Mouse (Mus musculus) forebrain, postnatal 0 days (tissue): ENCODE measurements at regions not wholly inside any gene's neighbourhood (a gene's known extent, or its start where the extent isn't known, plus 50 kb on each side); places are given as distances from the start of the nearest gene placed in this dataset.

ENCODE experiments used
- ATAC-seq: fragments of 200-750 bp; cut with Nextera tagmentation; 2 replicates; pipeline ENCODE4 v1.8.0; 2017; ENCODE audit warnings: mild to moderate bottlenecking, moderate library complexity
- DNase-seq: peaks from one replicate; pipeline ENCODE4 v3.0.0-alpha.2; 2015
- H3K27ac ChIP-seq: fragments of 300-500 bp; sonication (generic); 2 replicates; pipeline ENCODE4 v1.5.1; 2014; ENCODE audit warnings: low read depth, mild to moderate bottlenecking, antibody characterized with exemption, low read length, moderate library complexity, mixed read lengths
- H3K27me3 ChIP-seq: fragments of 300-500 bp; sonication (generic); 2 replicates; pipeline ENCODE4 v1.6.1; 2014; ENCODE audit warnings: mild to moderate bottlenecking, low read length, mixed read lengths; ENCODE audit not compliant: insufficient read depth
- H3K36me3 ChIP-seq: fragments of 300-500 bp; sonication (generic); 2 replicates; pipeline ENCODE4 v1.6.1; 2014; ENCODE audit warnings: mild to moderate bottlenecking, moderate library complexity; ENCODE audit not compliant: insufficient read depth
- H3K4me1 ChIP-seq: fragments of 300-500 bp; sonication (generic); 2 replicates; pipeline ENCODE4 v1.6.1; 2014; ENCODE audit warnings: antibody characterized with exemption; ENCODE audit not compliant: insufficient read depth
- H3K4me2 ChIP-seq: fragments of 300-500 bp; sonication (generic); 2 replicates; pipeline ENCODE4 v1.6.1; 2014; ENCODE audit warnings: low read depth, mild to moderate bottlenecking, moderate library complexity
- H3K4me3 ChIP-seq: fragments of 300-500 bp; sonication (generic); 2 replicates; pipeline ENCODE4 v1.5.1; 2014; ENCODE audit warnings: low read depth, low read length, mixed read lengths
- H3K9ac ChIP-seq: fragments of 300-500 bp; sonication (generic); 2 replicates; pipeline ENCODE4 v1.6.1; 2014; ENCODE audit warnings: mild to moderate bottlenecking
- H3K9me3 ChIP-seq: fragments of 300-500 bp; sonication (generic); 2 replicates; pipeline ENCODE4 v1.6.1; 2016; ENCODE audit warnings: low read length
- CTCF ChIP-seq: sonication (generic); IDR thresholded peaks from 2 replicates; pipeline ENCODE4 v1.5.1; 2016; ENCODE audit warnings: antibody characterized with exemption, control low read depth, low read depth
- WGBS: fragments of 180-500 bp; shearing (Covaris S2); extraction: QIAGEN DNeasy Blood & Tissue Kit; methylation state at CpG from one replicate; pipeline ENCODE4 v1.1.7; 2014; 5-methylcytosine and 5-hydroxymethylcytosine counted together

DNA sequence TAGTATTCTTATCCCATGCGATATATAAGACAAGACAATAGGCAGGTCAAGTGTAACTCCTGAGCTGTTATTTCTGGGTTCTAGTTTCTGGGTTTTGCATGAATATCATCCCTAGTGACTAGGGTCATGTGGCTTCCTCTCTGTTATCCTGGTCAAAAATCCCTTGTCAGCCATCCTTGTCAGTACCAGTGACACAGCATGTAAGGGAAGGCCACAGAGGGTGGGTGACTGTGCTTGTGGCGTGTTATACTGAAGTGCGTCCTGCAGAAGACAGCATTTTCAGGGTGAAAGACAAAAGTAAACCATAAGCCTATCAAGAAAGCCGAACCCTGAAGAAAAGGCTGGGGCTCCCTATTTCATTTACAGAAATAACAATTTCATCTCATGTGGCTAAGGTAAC is 50.7 kb upstream of the Echdc3 start:
- H3K9ac ChIP-seq, result no peak overlapping the region
- no peak overlapping the region for H3K4me2 ChIP-seq
- H3K27me3 ChIP-seq, result no peaks in the 10 kb centered on the region
- H3K4me3 ChIP-seq, result no peak overlapping the region
- no peaks in the 10 kb centered on the region for H3K9me3 ChIP-seq
- no peak for ATAC-seq
- H3K27ac ChIP-seq, result no peak overlapping the region
- 0 out of 2 replicates have a peak, but pooled peaks cover 7% of the 10 kb centered on the region for H3K4me1 ChIP-seq
- TF ChIP-seq CTCF, result no peak
- 99% methylated on average over 4 of the region's 4 CpGs for WGBS
- H3K36me3 ChIP-seq, result no peaks in the 10 kb centered on the region
- DNase-seq, result no peak

DNA sequence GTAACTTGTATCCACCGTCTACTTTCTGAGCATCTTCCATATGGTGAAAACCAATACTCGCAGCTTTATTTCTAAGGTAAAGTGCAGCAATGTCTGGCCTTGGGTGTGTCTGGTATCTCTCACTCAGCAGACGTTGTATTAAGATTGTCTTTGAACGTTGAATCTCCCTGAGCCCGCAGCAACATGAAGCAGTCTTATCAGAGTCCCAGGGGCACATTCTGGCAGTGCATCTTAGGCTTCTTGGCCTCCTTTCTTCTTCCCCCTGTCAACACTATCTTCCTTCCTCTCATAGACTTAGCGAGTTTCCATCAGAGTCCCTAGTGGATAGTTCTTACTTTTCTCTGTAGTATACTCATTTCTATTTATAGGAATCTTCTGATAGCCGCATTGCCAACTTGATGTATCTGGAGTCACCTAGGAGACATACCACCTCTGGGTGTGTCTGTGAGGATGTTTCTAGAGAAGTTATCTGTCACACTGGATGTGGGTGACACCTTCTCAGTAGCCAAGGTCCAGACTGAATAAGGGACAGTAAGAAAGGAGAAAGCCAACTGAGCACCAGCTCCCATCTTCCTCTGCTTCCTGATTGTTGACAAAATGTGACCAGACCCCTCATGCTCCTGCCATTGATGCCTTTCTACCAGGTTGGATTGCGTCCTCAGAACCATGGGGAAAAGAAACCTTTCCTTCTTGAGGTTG is 51.4 kb upstream of the Echdc3 start:
- Histone ChIP-seq H3K4me3 (no peak overlapping the region), H3K36me3 (no peaks in the 10 kb centered on the region), H3K27me3 (no peaks in the 10 kb centered on the region), H3K27ac (no peak overlapping the region), H3K9ac (no peak overlapping the region), H3K4me2 (no peak overlapping the region), H3K4me1 (0 out of 2 replicates have a peak, but pooled peaks cover 7% of the 10 kb centered on the region), H3K9me3 (no peaks in the 10 kb centered on the region)
- no peak for ATAC-seq
- no peak for TF ChIP-seq CTCF
- DNase-seq, result no peak
- 95% methylated on average over 8 of the region's 8 CpGs for WGBS

DNA sequence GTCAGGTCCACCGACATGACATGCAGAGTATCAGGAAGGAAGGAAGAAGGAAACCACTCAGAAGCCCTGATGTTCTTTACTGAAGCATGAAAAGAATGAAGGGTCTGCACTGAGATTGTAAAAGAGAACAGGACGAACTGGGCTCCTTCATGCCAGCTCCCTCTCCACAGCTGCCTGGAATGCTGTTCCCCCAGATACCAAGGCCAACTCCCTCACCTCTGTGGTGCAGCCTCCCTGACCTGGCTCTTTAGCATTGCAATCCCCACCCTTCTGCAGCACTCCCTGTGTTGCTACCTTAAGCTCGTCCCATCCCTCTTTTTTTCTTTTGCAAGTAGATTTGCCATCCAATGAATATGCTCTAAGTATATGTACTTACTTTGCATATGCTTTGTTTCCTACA is 52.3 kb upstream of the Echdc3 start:
- no peak for ATAC-seq
- DNase-seq, result no peak
- Histone ChIP-seq H3K4me3 (no peak overlapping the region), H3K4me1 (0 out of 2 replicates have a peak, but pooled peaks cover 7% of the 10 kb centered on the region), H3K4me2 (no peak overlapping the region), H3K9me3 (no peaks in the 10 kb centered on the region), H3K27ac (no peak overlapping the region), H3K9ac (no peak overlapping the region), H3K27me3 (no peaks in the 10 kb centered on the region), H3K36me3 (no peaks in the 10 kb centered on the region)
- TF ChIP-seq CTCF, result no peak
- 83% methylated on average over 3 of the region's 3 CpGs for WGBS

DNA sequence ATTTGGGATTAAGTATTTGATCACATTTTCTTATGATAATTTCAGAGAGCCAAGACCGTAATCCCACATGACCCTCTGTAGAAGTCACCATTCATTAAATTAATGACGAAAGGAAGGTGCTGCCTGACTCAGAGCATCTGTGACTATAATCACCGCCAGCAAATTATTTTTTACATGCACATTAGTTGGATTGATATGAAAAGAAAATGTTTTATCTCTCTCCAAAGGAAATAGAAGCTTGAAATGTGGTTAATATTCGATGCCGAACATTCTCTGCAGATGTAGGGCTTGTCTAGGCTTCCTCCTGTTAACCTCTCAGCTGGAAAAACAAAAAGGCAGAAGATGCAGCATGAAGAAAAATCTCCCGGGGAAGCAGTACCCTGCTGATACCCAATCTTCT is 54.2 kb upstream of the Echdc3 start:
- 42% methylated on average over 6 of the region's 6 CpGs for WGBS
- TF ChIP-seq CTCF, result no peak
- H3K27me3 ChIP-seq, result no peaks in the 10 kb centered on the region
- no peak overlapping the region; the same call in 1 of the 2 replicates for H3K27ac ChIP-seq
- H3K4me2 ChIP-seq, result no peak overlapping the region
- H3K36me3 ChIP-seq, result no peaks in the 10 kb centered on the region
- DNase-seq (no peak), ATAC-seq (0 out of 2 replicates have a peak, but pooled peaks have one; percentile 6)
- H3K4me1 ChIP-seq, result 0 out of 2 replicates have a peak, but pooled peaks cover 7% of the 10 kb centered on the region
- H3K9me3 ChIP-seq, result no peaks in the 10 kb centered on the region
- no peak overlapping the region for H3K9ac ChIP-seq
- no peak overlapping the region for H3K4me3 ChIP-seq

DNA sequence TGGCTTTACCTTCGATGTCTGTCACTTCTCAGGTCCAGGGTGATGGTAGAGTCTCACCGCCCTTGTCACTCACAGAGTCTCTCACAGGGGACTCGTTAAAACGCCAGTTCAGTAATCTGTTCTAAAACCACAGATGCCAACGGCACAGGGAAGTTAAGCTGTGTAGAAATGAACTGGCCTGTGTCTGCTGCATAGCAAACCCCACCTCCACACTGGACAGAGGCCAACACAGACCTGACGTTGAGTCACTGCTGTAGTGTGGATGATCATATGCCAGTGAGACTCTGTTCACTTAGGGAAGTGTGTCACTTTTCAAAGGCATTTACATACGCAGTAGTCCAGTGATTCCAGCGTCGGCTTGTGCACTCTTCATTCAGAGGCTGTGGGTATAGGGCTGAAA is 54.7 kb upstream of the Echdc3 start:
- no peak overlapping the region for H3K4me3 ChIP-seq
- DNase-seq (peak; percentile 32), ATAC-seq (peak; percentile 43)
- no peak overlapping the region for H3K4me2 ChIP-seq
- no peak overlapping the region; the same call in 1 of the 2 replicates for H3K27ac ChIP-seq
- no peaks in the 10 kb centered on the region for H3K27me3 ChIP-seq
- no peaks in the 10 kb centered on the region for H3K36me3 ChIP-seq
- H3K9me3 ChIP-seq, result no peaks in the 10 kb centered on the region
- 0 out of 2 replicates have a peak, but pooled peaks cover 7% of the 10 kb centered on the region for H3K4me1 ChIP-seq
- no peak overlapping the region for H3K9ac ChIP-seq
- WGBS, result 26% methylated on average over 9 of the region's 9 CpGs
- TF ChIP-seq CTCF, result no peak

DNA sequence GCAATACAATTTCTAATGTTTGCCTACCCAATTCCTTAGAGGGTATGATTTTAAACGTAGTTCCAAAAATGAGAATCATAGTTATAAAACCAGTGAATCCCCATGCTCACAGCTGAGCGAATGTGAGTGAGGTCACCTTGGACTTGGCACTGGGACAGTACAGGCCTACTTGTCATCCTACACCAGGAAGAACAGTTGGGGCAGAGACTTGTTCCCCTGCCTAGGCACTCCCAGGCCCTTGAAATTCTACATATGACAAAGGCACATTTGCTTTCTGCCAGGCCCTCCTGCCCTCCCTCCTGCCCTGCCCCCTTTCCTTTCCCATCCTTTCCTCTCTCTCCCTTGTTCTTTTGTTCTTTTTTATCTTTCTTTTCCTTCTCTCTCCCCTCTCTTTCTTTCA is 50.0 kb upstream of the Usp6nl start:
- no peak overlapping the region for H3K27ac ChIP-seq
- H3K4me2 ChIP-seq, result no peak overlapping the region
- TF ChIP-seq CTCF, result no peak
- H3K4me3 ChIP-seq, result no peak overlapping the region
- H3K27me3 ChIP-seq, result no peaks in the 10 kb centered on the region
- DNase-seq (no peak), ATAC-seq (no peak)
- no peaks in the 10 kb centered on the region for H3K9me3 ChIP-seq
- 91% methylated on average over 2 of the region's 2 CpGs for WGBS
- H3K9ac ChIP-seq, result no peak overlapping the region
- no peaks in the 10 kb centered on the region for H3K36me3 ChIP-seq
- 0 out of 2 replicates have a peak, but pooled peaks cover 4% of the 10 kb centered on the region for H3K4me1 ChIP-seq
